Mouse (Mus musculus) midbrain, embryonic 11.5 days (tissue): ENCODE results near the gene Pik3ca. TPM values are rescaled to one million over a fixed set of nuclear protein-coding genes. Genes with fewer than 3 reads are reported as not detected.
A peak's percentile ranks its signal among the peaks of the same experiment; 100 is the strongest.

Experiments
- ATAC-seq: fragments of 200-750 bp; cut with Nextera tagmentation; 2 replicates; pipeline ENCODE4 v1.8.0; 2017; ENCODE audit warnings: moderate TSS enrichment, moderate library complexity; ENCODE audit not compliant: low FRiP score
- DNase-seq: peaks from one replicate; pipeline ENCODE4 v3.0.0; 2015; ENCODE audit warnings: low spot score; ENCODE audit errors: missing footprints
- H3K27ac ChIP-seq: fragments of 300-500 bp; sonication (generic); 2 replicates; pipeline ENCODE4 v1.5.1; 2014; ENCODE audit warnings: low read depth, low read length
- H3K27me3 ChIP-seq: fragments of 300-500 bp; sonication (generic); 2 replicates; pipeline ENCODE4 v1.6.1; 2014; ENCODE audit warnings: mild to moderate bottlenecking, low read length, moderate library complexity, mixed read lengths; ENCODE audit not compliant: control insufficient read depth, insufficient read depth
- H3K36me3 ChIP-seq: fragments of 300-500 bp; sonication (generic); 2 replicates; pipeline ENCODE4 v1.6.1; 2014; ENCODE audit warnings: mild to moderate bottlenecking, low read length, moderate library complexity, mixed read lengths; ENCODE audit not compliant: control insufficient read depth, insufficient read depth
- H3K4me1 ChIP-seq: fragments of 300-500 bp; sonication (generic); 2 replicates; pipeline ENCODE4 v1.6.1; 2014; ENCODE audit warnings: low read length; ENCODE audit not compliant: control insufficient read depth, insufficient read depth
- H3K4me2 ChIP-seq: fragments of 300-500 bp; sonication (generic); 2 replicates; pipeline ENCODE4 v1.6.1; 2014; ENCODE audit warnings: mild to moderate bottlenecking, moderate library complexity
- H3K4me3 ChIP-seq: fragments of 300-500 bp; sonication (generic); 2 replicates; pipeline ENCODE4 v1.5.1; 2014; ENCODE audit warnings: low read depth, low read length
- H3K9ac ChIP-seq: fragments of 300-500 bp; sonication (generic); 2 replicates; pipeline ENCODE4 v1.6.1; 2014; ENCODE audit warnings: low read length
- H3K9me3 ChIP-seq: fragments of 300-500 bp; sonication (generic); 2 replicates; pipeline ENCODE4 v1.6.1; 2016; ENCODE audit warnings: low read length; ENCODE audit not compliant: control insufficient read depth
- WGBS: fragments of 180-500 bp; shearing (Covaris S2); extraction: QIAGEN DNeasy Blood & Tissue Kit; methylation state at CpG from one replicate; pipeline ENCODE4 v1.1.7; 2014; 5-methylcytosine and 5-hydroxymethylcytosine counted together
- polyA plus RNA-seq: library from polyadenylated mRNA; unstranded; fragments of >200 nt; fragmentation: Nextera tagmentation; extraction: Ambion mirVana; gene quantifications from 2 replicates; pipeline ENCODE4 v1.2.1, GENCODE M21; 2014

Gene Pik3ca
- polyA plus RNA-seq, 1 experiment from 2014 or later, result 12.7 TPM

GRCm38 (mm10) chr3:32371957-32372356, 25.5 kb upstream of the Pik3ca start:
- 77% methylated on average over 7 of the region's 7 CpGs for WGBS
- Histone ChIP-seq H3K9ac (no peak overlapping the region), H3K36me3 (no peaks in the 10 kb centered on the region), H3K27ac (no peak overlapping the region), H3K27me3 (no peaks in the 10 kb centered on the region), H3K9me3 (no peaks in the 10 kb centered on the region), H3K4me3 (no peak overlapping the region), H3K4me2 (no peak overlapping the region), H3K4me1 (no peaks in the 10 kb centered on the region)
- DNase-seq (no peak), ATAC-seq (no peak)

- Histone ChIP-seq H3K9me3 (no peaks in the 10 kb centered on the region), H3K4me3 (no peak overlapping the region), H3K4me1 (no peaks in the 10 kb centered on the region), H3K9ac (no peak overlapping the region), H3K4me2 (no peak overlapping the region), H3K36me3 (no peaks in the 10 kb centered on the region), H3K27me3 (no peaks in the 10 kb centered on the region), H3K27ac (no peak overlapping the region)
- 87% methylated on average over 8 of the region's 8 CpGs for WGBS
- no peak for DNase-seq
- no peak for ATAC-seq
These were observed 25.0 kb upstream of the Pik3ca start for GRCm38 (mm10) chr3:32372470-32372869.

- H3K27ac ChIP-seq, result no peak overlapping the region
- H3K27me3 ChIP-seq, result no peaks in the 10 kb centered on the region
- peak; percentile 59 for DNase-seq
- H3K4me1 ChIP-seq, result no peaks in the 10 kb centered on the region
- H3K9me3 ChIP-seq, result no peaks in the 10 kb centered on the region
- H3K9ac ChIP-seq, result no peak overlapping the region
- H3K36me3 ChIP-seq, result no peaks in the 10 kb centered on the region
- 89% methylated on average over 6 of the region's 6 CpGs for WGBS
- no peak for ATAC-seq
- no peak overlapping the region for H3K4me2 ChIP-seq
- H3K4me3 ChIP-seq, result no peak overlapping the region
These were observed 24.2 kb upstream of the Pik3ca start for GRCm38 (mm10) chr3:32373236-32373635.

- Histone ChIP-seq H3K9ac (no peak overlapping the region), H3K27me3 (no peaks in the 10 kb centered on the region), H3K4me2 (no peak overlapping the region), H3K4me1 (no peaks in the 10 kb centered on the region), H3K4me3 (no peak overlapping the region), H3K9me3 (no peaks in the 10 kb centered on the region), H3K27ac (no peak overlapping the region), H3K36me3 (no peaks in the 10 kb centered on the region)
- DNase-seq (peak; percentile 69), ATAC-seq (no peak)
- WGBS, result 35% methylated on average over 2 of the region's 2 CpGs
These were observed 17.6 kb upstream of the Pik3ca start for GRCm38 (mm10) chr3:32379891-32380290.

GRCm38 (mm10) chr3:32381556-32381955, 15.9 kb upstream of the Pik3ca start:
- DNase-seq (peak; percentile 4), ATAC-seq (no peak)
- Histone ChIP-seq H3K4me2 (no peak overlapping the region), H3K4me3 (no peak overlapping the region), H3K4me1 (no peaks in the 10 kb centered on the region), H3K9me3 (no peaks in the 10 kb centered on the region), H3K36me3 (no peaks in the 10 kb centered on the region), H3K9ac (no peak overlapping the region), H3K27me3 (no peaks in the 10 kb centered on the region), H3K27ac (no peak overlapping the region)
- 73% methylated on average over 3 of the region's 3 CpGs for WGBS

- H3K9ac ChIP-seq, result no peak overlapping the region
- no peaks in the 10 kb centered on the region for H3K27me3 ChIP-seq
- no peak for ATAC-seq
- H3K4me2 ChIP-seq, result no peak overlapping the region
- no peak overlapping the region for H3K27ac ChIP-seq
- no peak overlapping the region for H3K4me3 ChIP-seq
- no peaks in the 10 kb centered on the region for H3K9me3 ChIP-seq
- WGBS, result 84% methylated on average over 4 of the region's 4 CpGs
- peak; percentile 75 for DNase-seq
- no peaks in the 10 kb centered on the region for H3K4me1 ChIP-seq
- H3K36me3 ChIP-seq, result no peaks in the 10 kb centered on the region
These were observed 4.6 kb upstream of the Pik3ca start for GRCm38 (mm10) chr3:32392841-32393240.

GRCm38 (mm10) chr3:32393986-32394385, 3.5 kb upstream of the Pik3ca start:
- Histone ChIP-seq H3K9ac (no peak overlapping the region), H3K4me1 (peaks cover 9% of the 10 kb centered on the region), H3K9me3 (no peaks in the 10 kb centered on the region), H3K36me3 (no peaks in the 10 kb centered on the region), H3K27ac (no peak overlapping the region), H3K4me2 (no peak overlapping the region), H3K4me3 (no peak overlapping the region), H3K27me3 (no peaks in the 10 kb centered on the region)
- DNase-seq, result no peak
- ATAC-seq, result no peak
- WGBS, result 92% methylated on average over 8 of the region's 8 CpGs

GRCm38 (mm10) chr3:32395771-32396551, 1.5 kb upstream of the Pik3ca start:
- Histone ChIP-seq H3K9me3 (no peaks in the 10 kb centered on the region), H3K4me1 (peaks cover 15% of the 10 kb centered on the region), H3K27ac (peak overlapping the region; percentile 46; the same call in 1 of the 2 replicates), H3K36me3 (no peaks in the 10 kb centered on the region), H3K27me3 (no peaks in the 10 kb centered on the region), H3K4me2 (peak overlapping the region; percentile 76), H3K9ac (peak overlapping the region; percentile 31), H3K4me3 (peak overlapping the region; percentile 91)
- 26% methylated on average over 23 of the region's 24 CpGs for WGBS
- DNase-seq (no peak), ATAC-seq (no peak)

- H3K4me1 ChIP-seq, result peaks cover 17% of the 10 kb centered on the region
- peak; percentile 99 for DNase-seq
- H3K9ac ChIP-seq, result peak overlapping the region; percentile 91
- H3K9me3 ChIP-seq, result no peaks in the 10 kb centered on the region
- peak overlapping the region; percentile 83 for H3K27ac ChIP-seq
- under 1% methylated on average over 51 of the region's 77 CpGs for WGBS
- peak overlapping the region; percentile 91 for H3K4me3 ChIP-seq
- H3K27me3 ChIP-seq, result no peaks in the 10 kb centered on the region
- peak; percentile 98 for ATAC-seq
- peak overlapping the region; percentile 76 for H3K4me2 ChIP-seq
- H3K36me3 ChIP-seq, result no peaks in the 10 kb centered on the region
These were observed 544 bp upstream of the Pik3ca start for GRCm38 (mm10) chr3:32396794-32397460.
